24 mouse cellular contexts compared by ENCODE assay signal in the genomic region with DNA sequence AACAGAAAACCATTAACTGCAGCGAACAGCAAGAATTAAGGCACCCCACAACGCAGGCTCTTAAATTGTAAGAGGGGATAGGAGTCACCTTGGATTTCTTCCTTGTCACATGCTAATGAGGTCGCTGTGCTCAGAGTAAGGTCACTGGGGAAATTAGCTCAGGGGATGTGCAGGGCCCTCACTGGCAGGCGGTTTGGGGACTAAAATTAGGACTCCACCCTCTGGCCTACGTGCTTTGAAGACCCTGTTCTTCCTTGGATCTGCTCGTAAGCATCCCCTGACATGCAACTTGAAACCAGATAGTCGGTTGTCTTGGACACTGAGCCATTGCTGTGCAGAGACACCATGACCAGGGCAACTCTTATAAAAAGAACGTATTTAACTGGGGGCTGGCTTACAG. TPM values are rescaled to one million over a fixed set of nuclear protein-coding genes. Genes with fewer than 3 reads are reported as not detected.
"Had no signal": no experiment of that assay in that cellular context is flagged by ENCODE, and none has a peak within 500 bp of the region (broad histone marks: within the 10 kb centered on the region; RNA-seq: fewer than 3 reads in every experiment).

No protein-coding gene starts in this region.

- H3K27me3 ChIP-seq: liver, embryonic 15.5 days; lung, embryonic 15.5 days; midbrain, embryonic 13.5 days; midbrain, embryonic 15.5 days; neural tube, embryonic 12.5 days; stomach, embryonic 15.5 days had no signal

- H3K27ac ChIP-seq: liver, embryonic 15.5 days; lung, embryonic 15.5 days; macrophage; midbrain, embryonic 13.5 days; midbrain, embryonic 15.5 days; neural tube, embryonic 12.5 days; stomach, embryonic 15.5 days; stomach, postnatal 0 days had no signal

- H3K4me1 ChIP-seq: lung, embryonic 15.5 days; midbrain, embryonic 13.5 days; midbrain, embryonic 15.5 days; neural tube, embryonic 12.5 days; stomach, embryonic 15.5 days had no signal

- ATAC-seq: liver, postnatal 0 days; lung, postnatal 0 days; midbrain, embryonic 13.5 days; midbrain, embryonic 15.5 days had no signal

- DNase-seq: liver, postnatal 0 days; lung, adult 2 months; lung, postnatal 14 days; lung, postnatal 36 days; right cerebral cortex, postnatal 14 days; right cerebral cortex, postnatal 4 days; spleen, adult 18-20 months; thymus, adult 18-20 months; thymus, postnatal 14 days; thymus, postnatal 36 days had no signal

- H3K9ac ChIP-seq: liver, embryonic 15.5 days; liver, postnatal 0 days; lung, embryonic 15.5 days; midbrain, embryonic 13.5 days; midbrain, embryonic 15.5 days; neural tube, embryonic 12.5 days; stomach, embryonic 15.5 days had no signal

- H3K9me3 ChIP-seq: liver, embryonic 15.5 days; lung, embryonic 15.5 days; midbrain, embryonic 15.5 days; neural tube, embryonic 12.5 days; stomach, embryonic 15.5 days had no signal

- H3K36me3 ChIP-seq: liver, embryonic 15.5 days; lung, embryonic 15.5 days; midbrain, embryonic 13.5 days; midbrain, embryonic 15.5 days; neural tube, embryonic 12.5 days; stomach, embryonic 15.5 days had no signal

- H3K4me3 ChIP-seq: liver, embryonic 15.5 days; lung, embryonic 15.5 days; midbrain, embryonic 13.5 days; midbrain, embryonic 15.5 days; neural tube, embryonic 12.5 days; stomach, embryonic 15.5 days had no signal

RNA-seq across cellular contexts. Expression of a gene that starts 33.1 kb away (rescaled TPM):
- total RNA-seq: monocyte, adult 5-6 weeks; neutrophil, adult 5-6 weeks had no signal
- polyA plus RNA-seq: liver, embryonic 15.5 days; liver, postnatal 0 days; lung, embryonic 15.5 days; lung, postnatal 0 days; macrophage; midbrain, embryonic 11.5 days; midbrain, embryonic 13.5 days; neural tube, embryonic 12.5 days; neural tube, embryonic 14.5 days; stomach, postnatal 0 days; thymus, postnatal 0 days had no signal
